Mouse (Mus musculus) heart, postnatal 36 days (tissue): ENCODE results near the gene Sh3rf1. TPM values are rescaled to one million over a fixed set of nuclear protein-coding genes. Genes with fewer than 3 reads are reported as not detected.

Experiments used
- DNase-seq, 2 experiments: peaks; one replicate each; pipeline ENCODE4 v3.0.0; 2021 to 2022
- intact Hi-C: fragments of 180-260 bp; cut with DNase I; formaldehyde crosslinking; loops from one replicate; pipeline ENCODE4 v1.15.1; 2025
- total RNA-seq, 2 experiments: library from RNA; stranded (reverse); gene quantifications; 2 replicates each; pipeline ENCODE4 v1.2.3; 2021

Gene Sh3rf1
- total RNA-seq, 2 experiments from 2014 or later, result 5.7 to 6.5 TPM

- intact Hi-C loops, result no loop called here
- DNase-seq, result no peak
Measured at GRCm38 (mm10) chr8:61350443-61350842, 126.8 kb downstream of the Sh3rf1 start.

GRCm38 (mm10) chr8:61351638-61352037 lies 128.0 kb downstream of the Sh3rf1 start:
- intact Hi-C loops, result no loop called here
- DNase-seq, result no peak

GRCm38 (mm10) chr8:61355503-61355902 lies 131.8 kb downstream of the Sh3rf1 start:
- no peak for DNase-seq
- intact Hi-C loops, result loop anchor here (5.0 kb wide), 1 partner anchor 133 kb away; the partner anchor contains the start of gene Sh3rf1

- no peak for DNase-seq
- intact Hi-C loops, result loop anchor here (5.0 kb wide), 1 partner anchor 137 kb away; the partner anchor contains the start of gene Sh3rf1
Measured at GRCm38 (mm10) chr8:61359004-61359403, 135.3 kb downstream of the Sh3rf1 start.

GRCm38 (mm10) chr8:61359851-61360272 lies 136.2 kb downstream of the Sh3rf1 start:
- no peak for DNase-seq
- intact Hi-C loops, result loop anchor here (5.0 kb wide), 1 partner anchor 138 kb away; the partner anchor contains the start of gene Sh3rf1

- no peak for DNase-seq
- intact Hi-C loops, result no loop called here
Measured at GRCm38 (mm10) chr8:61360362-61360761, 136.7 kb downstream of the Sh3rf1 start.

- no peak for DNase-seq
- intact Hi-C loops, result no loop called here
Measured at GRCm38 (mm10) chr8:61361476-61361875, 137.8 kb downstream of the Sh3rf1 start.

GRCm38 (mm10) chr8:61362301-61362913 lies 138.7 kb downstream of the Sh3rf1 start:
- DNase-seq, result no peak
- intact Hi-C loops, result no loop called here

- intact Hi-C loops, result no loop called here
- DNase-seq, result no peak
Measured at GRCm38 (mm10) chr8:61373303-61373702, 149.6 kb downstream of the Sh3rf1 start.

GRCm38 (mm10) chr8:61374059-61374755 lies 150.5 kb downstream of the Sh3rf1 start:
- no peak for DNase-seq
- intact Hi-C loops, result no loop called here

GRCm38 (mm10) chr8:61375205-61375604 lies 151.5 kb downstream of the Sh3rf1 start:
- DNase-seq, result no peak
- intact Hi-C loops, result no loop called here

- intact Hi-C loops, result no loop called here
Measured at GRCm38 (mm10) chr8:61378847-61379698, 155.4 kb downstream of the Sh3rf1 start.

GRCm38 (mm10) chr8:61384536-61384935 lies 160.9 kb downstream of the Sh3rf1 start:
- intact Hi-C loops, result no loop called here
- DNase-seq, result no peak

More at GRCm38 (mm10) chr8:61378847-61379698, 155.4 kb downstream of the Sh3rf1 start:
- DNase-seq, result no peak

- intact Hi-C loops, result no loop called here
- no peak for DNase-seq
Measured at GRCm38 (mm10) chr8:61385502-61386191, 162.0 kb downstream of the Sh3rf1 start.

GRCm38 (mm10) chr8:61386645-61387044 lies 163.0 kb downstream of the Sh3rf1 start:
- DNase-seq, result peak in 1 of 2 experiments; percentile 12
- intact Hi-C loops, result no loop called here

GRCm38 (mm10) chr8:61387501-61387963 lies 163.9 kb downstream of the Sh3rf1 start:
- intact Hi-C loops, result no loop called here
- no peak for DNase-seq

- no peak for DNase-seq
- intact Hi-C loops, result no loop called here
Measured at GRCm38 (mm10) chr8:61388341-61388740, 164.7 kb downstream of the Sh3rf1 start.

GRCm38 (mm10) chr8:61390307-61391057 lies 166.8 kb downstream of the Sh3rf1 start:
- DNase-seq, result no peak
- intact Hi-C loops, result no loop called here

- intact Hi-C loops, result no loop called here
- DNase-seq, result peak in 1 of 2 experiments; percentile 23
Measured at GRCm38 (mm10) chr8:61391058-61391434, 167.4 kb downstream of the Sh3rf1 start.

GRCm38 (mm10) chr8:61397139-61397538 lies 173.5 kb downstream of the Sh3rf1 start:
- no peak for DNase-seq
- intact Hi-C loops, result no loop called here
